Mouse (Mus musculus) hindbrain, postnatal 0 days (tissue): ENCODE results near the gene Hmga2. TPM values are rescaled to one million over a fixed set of nuclear protein-coding genes. Genes with fewer than 3 reads are reported as not detected.

Source experiments
- ATAC-seq: fragments of 200-750 bp; cut with Nextera tagmentation; 2 replicates; pipeline ENCODE4 v1.8.0; 2017; ENCODE audit warnings: mild to moderate bottlenecking, moderate TSS enrichment, moderate library complexity
- DNase-seq: peaks from one replicate; pipeline ENCODE4 v3.0.0-alpha.2; 2015; ENCODE audit warnings: low spot score
- H3K27ac ChIP-seq: fragments of 300-500 bp; sonication (generic); 2 replicates; pipeline ENCODE4 v1.5.1; 2014; ENCODE audit warnings: mild to moderate bottlenecking
- H3K27me3 ChIP-seq: fragments of 300-500 bp; sonication (generic); 2 replicates; pipeline ENCODE4 v1.6.1; 2014; ENCODE audit warnings: low read length, mixed read lengths; ENCODE audit not compliant: insufficient read depth
- H3K36me3 ChIP-seq: fragments of 300-500 bp; sonication (generic); 2 replicates; pipeline ENCODE4 v1.6.1; 2014; ENCODE audit warnings: low read length, mixed read lengths; ENCODE audit not compliant: insufficient read depth
- H3K4me1 ChIP-seq: fragments of 300-500 bp; sonication (generic); 2 replicates; pipeline ENCODE4 v1.6.1; 2014; ENCODE audit warnings: antibody characterized with exemption, low read length, mixed read lengths; ENCODE audit not compliant: insufficient read depth
- H3K4me2 ChIP-seq: fragments of 300-500 bp; sonication (generic); 2 replicates; pipeline ENCODE4 v1.6.1; 2014; ENCODE audit warnings: low read depth, mild to moderate bottlenecking, low read length, moderate library complexity, mixed read lengths
- H3K4me3 ChIP-seq: fragments of 300-500 bp; sonication (generic); 2 replicates; pipeline ENCODE4 v1.5.1; 2014; ENCODE audit warnings: low read length
- H3K9ac ChIP-seq: fragments of 300-500 bp; sonication (generic); replicated peaks from 2 replicates; pipeline ENCODE4 v1.6.1; 2014; ENCODE audit warnings: mild to moderate bottlenecking, low read length, moderate library complexity, mixed read lengths
- H3K9me3 ChIP-seq: fragments of 300-500 bp; sonication (generic); 2 replicates; pipeline ENCODE4 v1.6.1; 2016; ENCODE audit warnings: low read length, mixed read lengths
- CTCF ChIP-seq: IDR thresholded peaks from 2 replicates; pipeline ENCODE4 v1.5.1; 2016; ENCODE audit warnings: antibody characterized with exemption, control low read depth, low read depth
- WGBS: fragments of 180-500 bp; shearing (Covaris S2); extraction: QIAGEN DNeasy Blood & Tissue Kit; methylation state at CpG from one replicate; pipeline ENCODE4 v1.1.7; 2014; 5-methylcytosine and 5-hydroxymethylcytosine counted together
- polyA plus RNA-seq: library from polyadenylated mRNA; unstranded; fragments of >200 nt; fragmentation: Nextera tagmentation; extraction: Ambion mirVana; gene quantifications from 2 replicates; pipeline ENCODE4 v1.2.1, GENCODE M21; 2015
- total RNA-seq: library from RNA; depleted of rRNA; stranded (reverse); fragments of >200 nt; gene quantifications from 2 replicates; pipeline ENCODE4 v1.2.3, GENCODE M21; 2014

Gene Hmga2
- total and polyA plus RNA-seq, 2 experiments from 2014 or later: 0.98 to 1.2 TPM

DNA sequence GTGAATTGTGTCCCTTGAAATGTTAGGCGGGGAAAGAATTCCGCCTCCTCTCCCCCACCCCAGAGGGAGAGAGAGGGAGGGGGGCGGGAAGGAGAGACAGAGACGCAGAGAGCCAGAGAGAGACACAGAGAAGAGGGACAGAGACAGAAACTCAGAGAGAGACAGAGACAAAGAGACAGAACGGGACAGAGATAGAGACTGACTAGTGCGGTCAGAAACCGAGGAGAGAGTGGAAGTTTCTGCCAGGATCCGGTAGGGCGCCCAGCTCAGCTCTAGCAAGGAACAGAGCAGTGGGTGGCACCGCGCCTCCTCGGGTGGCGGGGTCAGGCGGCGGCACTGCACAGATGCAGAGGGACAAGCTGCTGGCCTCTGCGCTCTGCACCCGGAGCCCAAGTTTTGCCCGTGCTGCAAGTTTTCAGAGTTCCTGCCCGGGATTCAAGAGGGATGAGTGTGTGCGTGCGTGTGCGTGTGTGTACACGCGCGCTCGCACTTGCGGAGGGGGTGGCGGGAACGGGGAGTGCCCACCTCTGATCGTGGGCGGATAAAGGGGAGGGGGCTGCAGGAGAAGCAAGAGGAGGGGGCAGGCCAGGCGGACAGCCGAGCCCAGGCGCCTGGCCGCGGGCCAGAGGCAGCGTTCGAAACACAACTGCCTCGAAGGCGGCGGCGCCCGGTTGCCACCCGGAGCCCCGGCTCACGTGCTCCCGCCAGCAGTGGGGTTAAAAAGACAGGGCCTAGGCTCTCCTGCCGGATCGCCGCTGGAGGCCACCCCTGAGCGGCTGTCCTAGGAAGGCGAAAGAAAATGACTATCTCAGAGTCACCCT is 457 bp upstream of the Hmga2 start:
- ATAC-seq (peak; percentile 57), DNase-seq (peak; percentile 63)
- H3K9ac ChIP-seq: peak overlapping the region; percentile 60
- H3K4me1 ChIP-seq: peaks cover 3% of the 10 kb centered on the region
- WGBS: under 1% methylated on average over 51 of the region's 52 CpGs
- H3K4me2 ChIP-seq: peak overlapping the region; percentile 94
- H3K9me3 ChIP-seq: no peaks in the 10 kb centered on the region
- 0 out of 2 replicates have a peak overlapping the region, but pooled peaks have one; percentile 51 for H3K27ac ChIP-seq
- no peak; the same call in 1 of the 2 replicates for TF ChIP-seq CTCF
- no peaks in the 10 kb centered on the region; the same call in 1 of the 2 replicates for H3K27me3 ChIP-seq
- no peaks in the 10 kb centered on the region for H3K36me3 ChIP-seq
- peak overlapping the region; percentile 63 for H3K4me3 ChIP-seq

GRCm38 (mm10) chr10:120475041-120475541 is 1.2 kb downstream of the Hmga2 start:
- Histone ChIP-seq H3K4me2 (peak overlapping the region; percentile 94), H3K27me3 (no peaks in the 10 kb centered on the region; the same call in 1 of the 2 replicates), H3K9me3 (no peaks in the 10 kb centered on the region), H3K4me1 (peaks cover 3% of the 10 kb centered on the region), H3K27ac (0 out of 2 replicates have a peak overlapping the region, but pooled peaks have one; percentile 51), H3K36me3 (no peaks in the 10 kb centered on the region), H3K9ac (peak overlapping the region; percentile 60), H3K4me3 (peak overlapping the region; percentile 63)
- ATAC-seq (peak; percentile 24; the same call in 1 of the 2 replicates), DNase-seq (peak; percentile 33)
- no peak for TF ChIP-seq CTCF
- WGBS: under 1% methylated on average over 40 of the region's 45 CpGs

DNA sequence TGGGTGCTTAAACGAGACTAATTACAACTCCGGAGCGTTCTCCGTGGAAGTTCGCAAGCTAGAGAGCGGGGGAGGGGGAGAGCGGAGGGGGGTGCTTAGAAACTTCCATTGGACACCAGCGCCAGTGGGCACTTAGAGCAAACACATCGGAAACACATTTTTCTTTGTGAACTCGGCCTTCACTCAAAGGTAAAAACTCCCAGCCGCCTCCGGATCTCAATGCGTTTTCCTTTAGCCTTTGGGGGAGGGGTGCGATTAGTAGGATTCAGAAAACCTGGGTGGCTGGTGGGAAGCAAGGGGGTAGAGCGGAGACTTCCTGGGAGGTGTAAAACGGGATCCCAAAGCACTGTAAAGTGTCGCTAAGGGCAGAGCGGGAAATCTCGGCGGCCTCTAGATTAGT is 2.0 kb downstream of the Hmga2 start:
- H3K4me2 ChIP-seq: peak overlapping the region; percentile 94
- H3K36me3 ChIP-seq: no peaks in the 10 kb centered on the region
- peak overlapping the region; percentile 63 for H3K4me3 ChIP-seq
- no peak overlapping the region for H3K9ac ChIP-seq
- ATAC-seq (no peak), DNase-seq (peak; percentile 41)
- under 1% methylated on average over 20 of the region's 20 CpGs for WGBS
- H3K4me1 ChIP-seq: peaks cover 3% of the 10 kb centered on the region
- no peaks in the 10 kb centered on the region for H3K9me3 ChIP-seq
- no peak for TF ChIP-seq CTCF
- H3K27ac ChIP-seq: 0 out of 2 replicates have a peak overlapping the region, but pooled peaks have one; percentile 51
- H3K27me3 ChIP-seq: no peaks in the 10 kb centered on the region; the same call in 1 of the 2 replicates

- H3K4me1 ChIP-seq: peaks cover 3% of the 10 kb centered on the region
- H3K4me3 ChIP-seq: no peak overlapping the region
- no peaks in the 10 kb centered on the region for H3K36me3 ChIP-seq
- DNase-seq (no peak), ATAC-seq (no peak)
- TF ChIP-seq CTCF: no peak
- WGBS: 38% methylated on average over 4 of the region's 4 CpGs
- H3K27me3 ChIP-seq: no peaks in the 10 kb centered on the region; the same call in 1 of the 2 replicates
- no peaks in the 10 kb centered on the region for H3K9me3 ChIP-seq
- H3K4me2 ChIP-seq: no peak overlapping the region; the same call in 1 of the 2 replicates
- H3K9ac ChIP-seq: no peak overlapping the region
- no peak overlapping the region for H3K27ac ChIP-seq
Observed at GRCm38 (mm10) chr10:120473218-120473617, 3.1 kb downstream of the Hmga2 start.

DNA sequence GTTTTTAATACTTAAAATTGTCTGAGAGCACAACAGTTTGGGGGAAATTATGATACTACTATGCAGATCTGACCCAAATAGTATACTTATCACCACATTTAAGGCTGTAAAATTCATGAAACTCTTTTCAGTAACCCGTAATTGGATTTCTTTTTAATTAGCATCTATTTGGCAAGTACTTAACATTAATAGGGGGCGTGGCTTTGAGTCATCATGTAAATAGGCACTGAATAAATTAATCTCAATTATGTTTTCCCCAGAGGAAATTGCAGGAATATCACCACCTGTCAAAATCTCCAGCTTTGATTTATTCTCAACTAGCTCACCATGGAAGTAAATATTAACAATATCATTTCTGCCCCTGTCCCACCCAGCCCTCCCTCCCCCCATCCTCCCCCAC is 3.7 kb downstream of the Hmga2 start:
- DNase-seq: no peak
- H3K36me3 ChIP-seq: no peaks in the 10 kb centered on the region
- 59% methylated on average over 2 of the region's 2 CpGs for WGBS

GRCm38 (mm10) chr10:120465121-120465520 is 11.1 kb downstream of the Hmga2 start:
- H3K36me3 ChIP-seq: no peaks in the 10 kb centered on the region
- WGBS: 80% methylated on average over 5 of the region's 5 CpGs
- H3K27ac ChIP-seq: no peak overlapping the region
- DNase-seq (no peak), ATAC-seq (no peak)
- H3K4me3 ChIP-seq: no peak overlapping the region
- H3K9ac ChIP-seq: no peak overlapping the region
- TF ChIP-seq CTCF: no peak
- H3K4me2 ChIP-seq: no peak overlapping the region
- no peaks in the 10 kb centered on the region for H3K27me3 ChIP-seq
- no peaks in the 10 kb centered on the region for H3K9me3 ChIP-seq
- H3K4me1 ChIP-seq: no peaks in the 10 kb centered on the region

More for the DNA sequence above, 3.7 kb downstream of the Hmga2 start:
- H3K9ac ChIP-seq: no peak overlapping the region
- peaks cover 3% of the 10 kb centered on the region for H3K4me1 ChIP-seq
- H3K4me3 ChIP-seq: no peak overlapping the region
- no peaks in the 10 kb centered on the region; the same call in 1 of the 2 replicates for H3K27me3 ChIP-seq
- no peak for ATAC-seq
- TF ChIP-seq CTCF: no peak
- no peaks in the 10 kb centered on the region for H3K9me3 ChIP-seq
- no peak overlapping the region for H3K4me2 ChIP-seq
- no peak overlapping the region for H3K27ac ChIP-seq
